Mouse (Mus musculus): Measurements from ENCODE around the gene Fmnl2. TPM values are rescaled to one million over a fixed set of nuclear protein-coding genes. Genes with fewer than 3 reads are reported as not detected.

Fmnl2 gene
- polyA plus RNA-seq, 1 experiment = 2.8 TPM

DNA sequence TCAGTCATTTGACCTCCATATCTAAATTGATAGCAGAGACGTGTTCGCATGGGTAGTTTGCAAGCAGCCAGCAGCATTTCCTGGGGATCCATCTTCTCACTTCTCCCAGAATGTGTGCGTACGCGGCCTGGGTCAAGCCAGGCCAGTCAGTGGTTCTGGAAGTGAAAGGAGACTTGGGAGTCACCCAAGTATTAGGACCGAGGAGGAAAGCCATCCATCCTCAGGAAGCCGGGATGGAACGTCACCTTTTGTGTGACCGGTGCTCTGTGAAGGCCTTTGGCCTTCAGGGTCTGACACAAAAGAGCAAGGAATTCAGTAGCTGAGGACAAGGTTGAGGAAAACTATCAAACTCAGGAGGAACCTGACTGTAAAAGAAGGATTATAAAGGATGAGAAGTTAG, 136.9 kb downstream of the Fmnl2 start:
- Histone ChIP-seq H3K27me3 (ENCODE audit: control insufficient read depth, insufficient read depth, insufficient read length) (no peaks in the 10 kb centered on the region), H3K4me3 (no peak overlapping the region), H3ac (ENCODE audit: control insufficient read depth, insufficient read length) (no peak overlapping the region), H3K4me2 (ENCODE audit: low read depth) (no peak overlapping the region), H3K79me2 (ENCODE audit: control insufficient read depth, insufficient read depth) (no peaks in the 10 kb centered on the region), H3K36me3 (ENCODE audit: control insufficient read depth, insufficient read depth) (no peaks in the 10 kb centered on the region)
- TF ChIP-seq REST (IDR thresholded peaks at IDR 0.05; ENCODE audit: insufficient read depth, insufficient read length) (no peak), MYOD1 (IDR thresholded peaks at IDR 0.05; ENCODE audit: control insufficient read depth in 1 of 3, insufficient read length in 2 of 3, low read depth in 2 of 3) (no peak), POLR2A (IDR thresholded peaks at IDR 0.05; ENCODE audit: insufficient read length, low read depth) (no peak), CEBPB (IDR thresholded peaks at IDR 0.05; ENCODE audit: insufficient read depth, poor library complexity, severe bottlenecking) (no peak), TCF12 (IDR thresholded peaks at IDR 0.05; ENCODE audit: insufficient read depth, poor library complexity, severe bottlenecking) (no peak), POLR2AphosphoS2 (IDR thresholded peaks at IDR 0.05; ENCODE audit: insufficient read length, low read depth) (no peak), TCF3 (IDR thresholded peaks at IDR 0.05; ENCODE audit: insufficient read length, low read depth) (no peak), MAX (IDR thresholded peaks at IDR 0.05; ENCODE audit: low read depth) (no peak), SRF (IDR thresholded peaks at IDR 0.05; ENCODE audit: control insufficient read depth, insufficient read length, low read depth) (no peak), MYOG (IDR thresholded peaks at IDR 0.05; ENCODE audit: control insufficient read depth in 1 of 3, insufficient read depth in 1 of 3, insufficient read length in 2 of 3, low read depth in 2 of 3) (no peak)

DNA sequence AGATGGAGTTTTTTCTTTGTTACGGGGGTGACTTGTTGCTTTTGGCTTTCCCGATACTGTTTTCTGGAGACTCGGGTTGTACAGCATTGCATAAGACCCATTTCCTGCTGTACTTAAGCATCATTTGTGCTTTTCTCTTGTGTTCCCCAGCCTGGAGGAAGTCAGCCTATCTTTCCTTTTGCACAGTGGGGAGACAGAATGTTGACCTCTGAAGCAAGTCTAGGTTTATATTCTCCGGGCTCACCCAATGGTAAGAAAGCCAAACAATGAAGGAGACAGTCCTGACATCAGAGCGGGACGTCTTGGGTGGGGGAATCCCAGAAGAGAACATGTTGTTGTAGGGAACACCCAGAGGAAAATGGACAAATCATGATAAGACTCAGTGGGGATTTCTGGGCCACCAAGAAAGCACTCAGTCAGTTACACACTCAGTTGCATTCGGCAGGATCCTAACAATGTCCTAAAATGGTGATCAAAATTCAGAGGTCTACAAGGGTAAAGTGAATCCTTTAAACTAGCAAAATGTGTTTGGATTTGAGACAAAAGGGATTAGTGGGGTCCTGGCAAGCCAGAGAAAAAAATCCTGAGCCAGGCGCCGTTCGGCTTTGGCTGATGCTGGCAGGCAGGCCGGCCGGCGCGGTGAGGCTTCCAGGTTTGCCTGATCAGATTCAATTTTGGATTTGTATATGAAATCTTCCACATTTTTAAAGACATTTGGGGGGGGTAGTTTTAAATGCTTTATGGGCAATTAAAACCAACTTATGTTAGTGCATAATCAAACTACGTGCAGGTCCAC, 140.5 kb downstream of the Fmnl2 start:
- no peaks in the 10 kb centered on the region for H3K79me2 ChIP-seq (ENCODE audit: control insufficient read depth, insufficient read depth)
- TF ChIP-seq SRF (IDR thresholded peaks at IDR 0.05; ENCODE audit: control insufficient read depth, insufficient read length, low read depth) (no peak), POLR2A (IDR thresholded peaks at IDR 0.05; ENCODE audit: insufficient read length, low read depth) (no peak), CEBPB (IDR thresholded peaks at IDR 0.05; ENCODE audit: insufficient read depth, poor library complexity, severe bottlenecking) (no peak), TCF12 (IDR thresholded peaks at IDR 0.05; ENCODE audit: insufficient read depth, poor library complexity, severe bottlenecking) (no peak), TCF3 (IDR thresholded peaks at IDR 0.05; ENCODE audit: insufficient read length, low read depth) (no peak), USF1 (IDR thresholded peaks at IDR 0.05; ENCODE audit: low read depth) (no peak)
- no peaks in the 10 kb centered on the region for H3K27me3 ChIP-seq (ENCODE audit: control insufficient read depth, insufficient read depth, insufficient read length)
- H3K4me2 ChIP-seq (ENCODE audit: low read depth) = no peak overlapping the region
- no peaks in the 10 kb centered on the region for H3K36me3 ChIP-seq (ENCODE audit: control insufficient read depth, insufficient read depth)
- H3ac ChIP-seq (ENCODE audit: control insufficient read depth, insufficient read length) = no peak overlapping the region
- no peak overlapping the region for H3K4me3 ChIP-seq

DNA sequence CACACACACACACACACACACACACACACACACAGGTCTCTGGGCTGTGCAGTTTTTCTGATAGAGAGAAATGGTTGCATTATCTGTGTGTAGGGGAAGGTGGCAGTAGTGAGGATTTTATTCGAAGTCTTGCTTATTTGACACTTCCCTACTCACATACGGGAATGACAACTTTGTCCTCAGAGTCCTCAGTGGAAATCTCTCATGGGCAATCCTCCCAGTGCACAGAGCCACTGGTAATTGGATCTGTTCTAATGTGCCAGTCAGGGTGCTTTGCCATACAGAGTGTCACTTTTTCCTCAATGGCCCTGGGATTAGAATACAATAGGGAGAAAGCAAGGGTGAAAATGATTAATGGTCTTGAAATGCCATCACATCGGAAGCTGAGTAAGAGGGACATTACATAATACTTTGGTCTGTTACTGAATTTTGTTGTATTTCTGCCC, 141.9 kb downstream of the Fmnl2 start:
- no peak overlapping the region for H3K4me3 ChIP-seq
- H3K36me3 ChIP-seq (ENCODE audit: control insufficient read depth, insufficient read depth) = no peaks in the 10 kb centered on the region
- H3K79me2 ChIP-seq (ENCODE audit: control insufficient read depth, insufficient read depth) = no peaks in the 10 kb centered on the region
- no peaks in the 10 kb centered on the region for H3K27me3 ChIP-seq (ENCODE audit: control insufficient read depth, insufficient read depth, insufficient read length)
- TF ChIP-seq POLR2AphosphoS2 (IDR thresholded peaks at IDR 0.05; ENCODE audit: insufficient read length, low read depth) (no peak), MYOG (IDR thresholded peaks at IDR 0.05; ENCODE audit: control insufficient read depth in 1 of 3, insufficient read depth in 1 of 3, insufficient read length in 2 of 3, low read depth in 2 of 3) (no peak), USF1 (IDR thresholded peaks at IDR 0.05; ENCODE audit: low read depth) (no peak), POLR2A (IDR thresholded peaks at IDR 0.05; ENCODE audit: insufficient read length, low read depth) (no peak), REST (IDR thresholded peaks at IDR 0.05; ENCODE audit: insufficient read depth, insufficient read length) (no peak), SRF (IDR thresholded peaks at IDR 0.05; ENCODE audit: control insufficient read depth, insufficient read length, low read depth) (no peak), CEBPB (IDR thresholded peaks at IDR 0.05; ENCODE audit: insufficient read depth, poor library complexity, severe bottlenecking) (no peak), E2F4 (IDR thresholded peaks at IDR 0.05; ENCODE audit: insufficient read depth) (no peak), TCF12 (IDR thresholded peaks at IDR 0.05; ENCODE audit: insufficient read depth, poor library complexity, severe bottlenecking) (no peak)
- no peak overlapping the region for H3K4me2 ChIP-seq (ENCODE audit: low read depth)
- H3ac ChIP-seq (ENCODE audit: control insufficient read depth, insufficient read length) = no peak overlapping the region

DNA sequence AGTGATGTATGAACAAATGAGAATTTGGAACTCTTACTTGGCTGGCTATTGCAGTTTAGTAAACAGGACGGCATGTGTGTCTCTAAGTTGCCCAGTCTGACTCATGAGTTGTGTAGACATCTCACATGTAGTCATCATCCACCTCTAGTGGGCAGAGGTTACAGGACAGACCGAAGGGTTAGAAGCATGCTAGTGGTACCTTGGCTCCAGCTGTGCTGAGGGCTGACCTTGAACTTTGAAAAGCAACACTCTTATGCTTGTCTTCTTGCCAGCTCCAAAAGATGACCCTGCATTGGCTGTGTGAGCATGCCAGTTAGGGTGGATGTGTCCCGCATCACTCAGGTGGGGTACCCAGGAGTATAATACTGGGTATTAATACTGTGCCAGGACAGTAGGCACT, 142.8 kb downstream of the Fmnl2 start:
- Histone ChIP-seq H3K36me3 (ENCODE audit: control insufficient read depth, insufficient read depth) (no peaks in the 10 kb centered on the region), H3K79me2 (ENCODE audit: control insufficient read depth, insufficient read depth) (no peaks in the 10 kb centered on the region), H3K27me3 (ENCODE audit: control insufficient read depth, insufficient read depth, insufficient read length) (no peaks in the 10 kb centered on the region), H3K4me3 (no peak overlapping the region), H3ac (ENCODE audit: control insufficient read depth, insufficient read length) (no peak overlapping the region), H3K4me2 (ENCODE audit: low read depth) (no peak overlapping the region)
- TF ChIP-seq CEBPB (IDR thresholded peaks at IDR 0.05; ENCODE audit: insufficient read depth, poor library complexity, severe bottlenecking) = no peak
- no peak for TF ChIP-seq USF1 (IDR thresholded peaks at IDR 0.05; ENCODE audit: low read depth)
- TF ChIP-seq SRF (IDR thresholded peaks at IDR 0.05; ENCODE audit: control insufficient read depth, insufficient read length, low read depth) = no peak
- no peak for TF ChIP-seq REST (IDR thresholded peaks at IDR 0.05; ENCODE audit: insufficient read depth, insufficient read length)

DNA sequence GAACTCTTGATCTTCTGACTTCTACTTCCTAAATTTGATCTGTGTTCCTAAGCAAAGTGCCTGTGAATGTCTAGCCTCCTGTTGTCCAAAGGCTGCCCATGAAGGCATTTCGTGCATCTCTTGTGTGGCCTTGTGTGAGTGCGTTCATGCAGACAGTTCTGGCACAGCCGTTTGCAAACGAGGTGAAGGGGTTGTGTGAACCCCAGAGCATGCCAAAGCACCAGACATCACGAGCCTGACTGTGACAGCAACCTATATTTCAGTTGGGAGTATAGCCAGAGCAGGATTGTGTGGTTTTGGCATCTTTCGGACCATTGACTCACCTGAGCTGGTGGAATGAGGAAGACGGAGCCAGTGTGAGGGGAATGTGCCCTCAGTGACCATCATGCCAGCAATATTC, 148.5 kb downstream of the Fmnl2 start:
- no peak overlapping the region for H3K4me3 ChIP-seq
- no peak overlapping the region for H3K4me2 ChIP-seq (ENCODE audit: low read depth)
- H3K27me3 ChIP-seq (ENCODE audit: control insufficient read depth, insufficient read depth, insufficient read length) = no peaks in the 10 kb centered on the region
- peaks cover 4% of the 10 kb centered on the region for H3K79me2 ChIP-seq (ENCODE audit: control insufficient read depth, insufficient read depth)
- no peak overlapping the region for H3ac ChIP-seq (ENCODE audit: control insufficient read depth, insufficient read length)
- no peaks in the 10 kb centered on the region for H3K36me3 ChIP-seq (ENCODE audit: control insufficient read depth, insufficient read depth)
- TF ChIP-seq SRF (IDR thresholded peaks at IDR 0.05; ENCODE audit: control insufficient read depth, insufficient read length, low read depth) = no peak
- no peak for TF ChIP-seq POLR2A (IDR thresholded peaks at IDR 0.05; ENCODE audit: insufficient read length, low read depth)
- TF ChIP-seq TCF12 (IDR thresholded peaks at IDR 0.05; ENCODE audit: insufficient read depth, poor library complexity, severe bottlenecking) = no peak
- TF ChIP-seq POLR2AphosphoS2 (IDR thresholded peaks at IDR 0.05; ENCODE audit: insufficient read length, low read depth) = no peak
- no peak for TF ChIP-seq CEBPB (IDR thresholded peaks at IDR 0.05; ENCODE audit: insufficient read depth, poor library complexity, severe bottlenecking)
- TF ChIP-seq MAX (IDR thresholded peaks at IDR 0.05; ENCODE audit: low read depth) = no peak
- TF ChIP-seq REST (IDR thresholded peaks at IDR 0.05; ENCODE audit: insufficient read depth, insufficient read length) = no peak
- no peak for TF ChIP-seq USF1 (IDR thresholded peaks at IDR 0.05; ENCODE audit: low read depth)
- TF ChIP-seq MYOG (IDR thresholded peaks at IDR 0.05; ENCODE audit: control insufficient read depth in 1 of 3, insufficient read depth in 1 of 3, insufficient read length in 2 of 3, low read depth in 2 of 3) = no peak
- no peak for TF ChIP-seq MYOD1 (IDR thresholded peaks at IDR 0.05; ENCODE audit: control insufficient read depth in 1 of 3, insufficient read length in 2 of 3, low read depth in 2 of 3)
- TF ChIP-seq TCF3 (IDR thresholded peaks at IDR 0.05; ENCODE audit: insufficient read length, low read depth) = no peak
- TF ChIP-seq E2F4 (IDR thresholded peaks at IDR 0.05; ENCODE audit: insufficient read depth) = no peak

Data from myocyte (in vitro differentiated cells).